Mouse (Mus musculus) cerebellum, postnatal 36 days (tissue): ENCODE data around the gene Kptn.

ENCODE experiments used
- DNase-seq, 2 experiments: peaks; one replicate each; pipeline ENCODE4 v3.0.0; 2021 to 2022; ENCODE audit warnings: mixed read lengths in 2 of 2

Gene Kptn

GRCm38 (mm10) chr7:16120262-16120600, 536 bp downstream of the Kptn start:
- no peak for DNase-seq

- no peak for DNase-seq
Measured at GRCm38 (mm10) chr7:16125829-16126228, 6.1 kb downstream of the Kptn start.

- peak; percentile 94 to 95 for DNase-seq
Measured at GRCm38 (mm10) chr7:16128344-16128743, 8.6 kb downstream of the Kptn start.

- DNase-seq = no peak
Measured at GRCm38 (mm10) chr7:16128899-16129298, 9.2 kb downstream of the Kptn start.

- peak; percentile 96 for DNase-seq
Measured at GRCm38 (mm10) chr7:16129421-16129845, 9.7 kb downstream of the Kptn start, which contains the start of gene Slc8a2. Gene Slc8a2 (plus strand): TSS chr7:16129826.

GRCm38 (mm10) chr7:16129846-16130691, 10.4 kb downstream of the Kptn start:
- peak; percentile 67 to 73 for DNase-seq

- DNase-seq = peak; percentile 44 to 53
Measured at GRCm38 (mm10) chr7:16130956-16131634, 11.4 kb downstream of the Kptn start.

- DNase-seq = peak; percentile 51 to 64
Measured at GRCm38 (mm10) chr7:16132161-16132581, 12.5 kb downstream of the Kptn start.

GRCm38 (mm10) chr7:16132926-16133325, 13.2 kb downstream of the Kptn start:
- no peak for DNase-seq

GRCm38 (mm10) chr7:16133691-16134090, 14.0 kb downstream of the Kptn start:
- DNase-seq = no peak

GRCm38 (mm10) chr7:16134951-16135392, 15.3 kb downstream of the Kptn start:
- no peak for DNase-seq

GRCm38 (mm10) chr7:16146489-16147410, 27.1 kb downstream of the Kptn start:
- DNase-seq = peak; percentile 72 to 78

- DNase-seq = peak in 1 of 2 experiments; percentile 36
Measured at GRCm38 (mm10) chr7:16147643-16148042, 27.9 kb downstream of the Kptn start.

- peak; percentile 91 to 92 for DNase-seq
Measured at GRCm38 (mm10) chr7:16149241-16149640, 29.5 kb downstream of the Kptn start.

GRCm38 (mm10) chr7:16150191-16151145, 30.8 kb downstream of the Kptn start:
- DNase-seq = no peak

- peak; percentile 71 to 80 for DNase-seq
Measured at GRCm38 (mm10) chr7:16153522-16153921, 33.8 kb downstream of the Kptn start.

- DNase-seq = peak; percentile 60 to 67
Measured at GRCm38 (mm10) chr7:16155132-16155872, 35.6 kb downstream of the Kptn start.

GRCm38 (mm10) chr7:16156105-16156714, 36.5 kb downstream of the Kptn start:
- DNase-seq = no peak

- peak in 1 of 2 experiments; percentile 40 for DNase-seq
Measured at GRCm38 (mm10) chr7:16158735-16159134, 39.0 kb downstream of the Kptn start.

- no peak for DNase-seq
Measured at GRCm38 (mm10) chr7:16160702-16161101, 41.0 kb downstream of the Kptn start.
